Mouse (Mus musculus): Measurements from ENCODE around the gene Taldo1.
"Not testable (repeated sequence)": the region's sequence is repeated elsewhere in the genome, so short reads cannot be mapped to it uniquely, and the experiment has no call there.

The Taldo1 gene

DNA sequence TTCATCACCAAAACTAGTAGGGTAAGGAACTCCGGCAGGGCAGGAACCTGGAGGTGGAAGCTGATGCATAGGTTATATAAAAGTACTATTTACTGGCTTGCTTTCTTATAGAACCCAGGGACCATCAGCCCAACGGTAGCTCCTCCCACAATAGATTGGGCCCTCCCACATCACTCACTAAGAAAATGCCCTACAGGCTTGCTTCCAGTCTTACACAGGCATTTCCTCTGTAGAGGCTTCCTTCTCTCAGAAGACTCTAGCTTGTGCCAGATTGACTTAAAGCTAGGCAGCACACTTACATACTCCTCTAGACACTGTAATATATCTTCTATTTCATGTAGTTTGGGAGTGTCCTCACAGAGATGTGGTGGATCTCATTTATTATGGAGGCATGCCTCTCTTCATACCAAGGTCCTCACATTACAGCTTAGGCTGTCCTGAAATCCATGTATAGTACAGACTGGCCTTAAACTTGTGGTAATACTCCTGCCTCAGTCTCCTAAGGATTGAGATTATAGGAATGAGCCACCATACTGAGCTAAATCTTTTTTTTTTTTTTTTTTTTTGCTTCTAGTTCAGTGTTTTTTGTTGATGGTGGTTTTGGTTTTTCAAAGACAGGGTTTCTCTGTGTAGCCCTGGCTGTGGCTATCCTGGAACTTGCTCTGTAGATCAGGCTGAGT is 4.1 kb upstream of the Taldo1 start:
- no peak for DNase-seq (ENCODE audit: low spot score)

DNA sequence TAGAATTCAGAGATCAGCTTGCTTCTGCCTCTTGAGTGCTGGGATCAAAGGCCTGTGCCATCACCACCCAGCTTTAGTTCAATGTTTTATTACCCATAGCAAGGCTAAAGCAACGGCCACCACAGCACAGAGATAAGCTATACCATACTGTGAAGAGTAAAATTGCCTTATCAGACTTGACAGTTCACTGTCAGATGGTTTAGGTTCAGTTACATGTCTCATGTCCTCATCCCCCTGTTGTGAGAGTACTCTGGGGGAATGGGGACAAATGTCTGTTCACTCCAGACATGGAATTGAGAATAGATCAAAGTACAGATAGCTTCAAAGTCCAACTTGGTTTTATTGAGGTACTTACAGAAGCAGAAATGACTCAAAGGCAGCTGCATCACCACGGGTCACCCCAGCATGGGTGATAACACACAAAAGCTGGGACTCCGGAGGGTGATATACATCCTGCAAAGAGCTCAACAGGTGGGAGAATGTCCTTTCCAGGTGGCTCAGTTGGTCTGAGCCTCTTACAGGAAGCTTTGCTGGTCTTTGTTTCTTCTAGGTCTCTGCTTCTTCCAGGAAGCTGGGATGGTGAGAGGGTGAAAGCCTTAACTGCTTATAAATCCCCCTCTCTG is 3.4 kb upstream of the Taldo1 start:
- no peak for DNase-seq (ENCODE audit: low spot score)

- no peak for DNase-seq (ENCODE audit: low spot score)
These were observed 1.4 kb upstream of the Taldo1 start for GRCm38 (mm10) chr7:141390326-141391259.

- no peak for DNase-seq (ENCODE audit: low spot score)
These were observed 688 bp downstream of the Taldo1 start for GRCm38 (mm10) chr7:141392552-141393222.

GRCm38 (mm10) chr7:141394158-141394557 is 2.2 kb downstream of the Taldo1 start:
- no peak for DNase-seq (ENCODE audit: low spot score)

DNA sequence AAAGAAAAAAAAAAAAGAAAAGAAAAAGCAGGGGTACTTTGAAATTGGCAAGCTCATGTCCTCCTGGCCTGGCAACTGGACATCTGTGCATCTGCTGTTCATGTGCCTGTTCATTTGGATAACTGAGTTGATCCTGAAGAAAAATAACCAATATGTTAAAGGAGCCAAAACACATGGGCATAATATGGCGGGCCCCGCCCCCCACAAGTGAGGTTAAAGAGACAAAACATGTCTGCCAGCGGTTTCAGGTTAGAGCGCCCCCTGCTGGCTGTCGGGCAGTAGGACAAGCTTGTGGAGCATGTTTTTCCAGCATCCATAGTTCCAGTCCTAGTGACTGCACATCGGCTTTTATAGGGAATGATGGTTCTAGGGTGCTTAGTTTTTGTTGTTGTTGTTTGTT is 2.8 kb downstream of the Taldo1 start:
- DNase-seq (ENCODE audit: low spot score), result no peak

GRCm38 (mm10) chr7:141395348-141395747 is 3.3 kb downstream of the Taldo1 start:
- DNase-seq (ENCODE audit: low spot score), result no peak

DNA sequence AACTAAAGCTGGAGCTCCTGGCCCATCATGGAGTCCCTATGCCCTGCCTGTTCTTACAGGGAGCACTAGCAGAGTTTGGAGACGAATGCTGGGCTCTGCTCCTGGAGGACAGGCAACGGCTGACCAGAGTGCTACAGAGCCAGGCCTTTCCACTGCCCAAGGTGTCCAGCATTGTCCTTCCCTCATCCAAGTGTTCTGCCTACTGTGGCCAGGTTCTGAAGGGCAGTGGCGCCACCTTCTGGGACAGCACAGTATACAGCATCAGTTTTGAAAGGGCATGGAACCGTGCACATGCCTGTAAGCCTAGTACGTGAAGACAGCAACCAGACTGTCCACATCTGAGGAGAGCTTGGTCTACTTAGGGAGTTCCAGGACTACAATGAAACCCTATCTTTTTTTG is 11.3 kb downstream of the Taldo1 start:
- peak; percentile 40 for DNase-seq (ENCODE audit: low spot score)

- DNase-seq (ENCODE audit: low spot score), result no peak
These were observed 13.5 kb downstream of the Taldo1 start for GRCm38 (mm10) chr7:141405466-141405865.

GRCm38 (mm10) chr7:141407670-141408069 is 15.7 kb downstream of the Taldo1 start:
- not testable (repeated sequence) for DNase-seq (ENCODE audit: low spot score)

GRCm38 (mm10) chr7:141408833-141409232 is 16.8 kb downstream of the Taldo1 start:
- DNase-seq (ENCODE audit: low spot score), result peak; percentile 68

GRCm38 (mm10) chr7:141410631-141411030 is 18.6 kb downstream of the Taldo1 start:
- no peak for DNase-seq (ENCODE audit: low spot score)

GRCm38 (mm10) chr7:141411667-141412066 is 19.7 kb downstream of the Taldo1 start:
- no peak for DNase-seq (ENCODE audit: low spot score)

DNA sequence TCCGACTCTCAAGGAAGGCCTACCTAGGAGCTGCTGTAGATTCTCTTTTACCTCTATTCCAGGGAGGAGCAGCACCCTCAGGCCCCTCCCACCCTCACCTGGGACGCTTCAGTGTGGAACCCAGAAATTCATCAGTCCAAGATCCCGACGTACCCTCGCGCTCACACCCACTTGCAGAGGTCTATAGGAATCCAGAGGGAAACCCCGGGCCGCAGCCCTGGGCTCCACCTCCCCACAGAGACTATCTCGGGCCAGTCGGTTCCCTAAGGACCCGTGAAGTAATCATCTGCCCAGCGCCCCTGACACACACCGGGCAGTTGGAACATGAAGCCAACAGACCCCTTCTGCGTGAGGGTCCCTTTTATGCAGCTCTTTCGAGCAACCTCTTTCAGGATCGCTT is 21.3 kb downstream of the Taldo1 start:
- no peak for DNase-seq (ENCODE audit: low spot score)

- peak; percentile 98 for DNase-seq (ENCODE audit: low spot score)
These were observed 22.0 kb downstream of the Taldo1 start, which contains the start of gene Gatd1 for GRCm38 (mm10) chr7:141413809-141414584. Gene Gatd1, minus strand, starts transcription at chr7:141414136.

- DNase-seq (ENCODE audit: low spot score), result no peak
These were observed 24.3 kb downstream of the Taldo1 start for GRCm38 (mm10) chr7:141416144-141416841.

- DNase-seq (ENCODE audit: low spot score), result no peak
These were observed 26.0 kb downstream of the Taldo1 start for GRCm38 (mm10) chr7:141417731-141418681.

- DNase-seq (ENCODE audit: low spot score), result no peak
These were observed 27.0 kb downstream of the Taldo1 start for GRCm38 (mm10) chr7:141418970-141419369.

- no peak for DNase-seq (ENCODE audit: low spot score)
These were observed 28.2 kb downstream of the Taldo1 start for GRCm38 (mm10) chr7:141420030-141420702.
